Mouse (Mus musculus): ENCODE measurements around the gene T. TPM values are rescaled to one million over a fixed set of nuclear protein-coding genes. Genes with fewer than 3 reads are reported as not detected.
"Not testable (repeated sequence)": the region's sequence is repeated elsewhere in the genome, so short reads cannot be mapped to it uniquely, and the experiment has no call there.

The T gene
- polyA plus RNA-seq, 1 experiment from 2014 or later: 0.27 TPM

DNA sequence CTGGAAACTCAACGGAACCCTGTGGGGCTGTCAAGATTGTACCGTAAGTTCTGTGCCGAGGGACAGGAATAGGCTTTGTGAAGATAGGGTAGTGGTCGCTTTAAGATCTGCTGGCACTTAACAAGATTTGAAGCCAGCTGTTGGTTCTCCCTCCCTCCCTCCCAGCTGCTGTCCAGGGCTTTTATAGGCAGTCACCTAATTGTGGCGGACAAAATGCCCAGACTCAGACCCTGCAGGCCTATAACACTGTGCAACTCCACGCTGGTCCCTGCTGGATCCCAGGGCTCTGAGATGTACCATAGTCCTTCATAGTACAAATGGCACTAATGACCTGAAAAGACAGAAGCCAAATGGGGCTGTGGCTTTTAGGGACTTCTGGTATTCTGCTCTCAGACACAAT, 27.9 kb upstream of the T start:
- H3K36me3 ChIP-seq (replicated peaks; ENCODE audit: control insufficient read depth, insufficient read depth): no peaks in the 10 kb centered on the region
- H3K4me1 ChIP-seq (replicated peaks; ENCODE audit: control insufficient read depth, insufficient read depth, low read length): 0 out of 2 replicates have a peak, but pooled peaks cover 4% of the 10 kb centered on the region
- ATAC-seq (ENCODE audit: low FRiP score) (no peak), DNase-seq (ENCODE audit: low spot score) (no peak)
- no peak overlapping the region for H3K9ac ChIP-seq
- no peaks in the 10 kb centered on the region for H3K27me3 ChIP-seq (ENCODE audit: control insufficient read depth, insufficient read depth, low read length)
- H3K4me3 ChIP-seq (replicated peaks; ENCODE audit: low read length): no peak overlapping the region
- no peak overlapping the region for H3K4me2 ChIP-seq (replicated peaks)
- H3K27ac ChIP-seq: no peak overlapping the region
- WGBS: 15% methylated on average over 6 of the region's 6 CpGs
- H3K9me3 ChIP-seq (ENCODE audit: control insufficient read depth, low read length): no peaks in the 10 kb centered on the region

DNA sequence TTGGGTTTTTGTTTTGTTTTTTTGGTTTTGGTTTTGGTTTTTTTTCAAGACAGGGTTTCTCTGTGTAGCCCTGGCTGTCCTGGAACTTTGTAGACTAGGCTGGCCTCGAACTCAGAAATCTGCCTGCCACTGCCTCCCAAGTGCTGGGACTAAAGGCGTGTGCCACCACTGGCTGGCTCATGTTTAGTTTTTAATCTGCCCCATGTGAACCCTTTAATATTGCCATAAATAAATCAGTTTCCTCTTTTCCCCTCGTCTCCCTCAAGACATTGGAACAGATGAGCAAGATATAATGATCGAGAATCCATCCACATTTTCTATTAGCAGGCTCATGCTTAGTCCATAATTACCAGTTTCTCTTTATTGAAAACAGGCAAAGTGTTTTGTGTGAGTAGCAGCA, 26.2 kb upstream of the T start:
- H3K36me3 ChIP-seq (replicated peaks; ENCODE audit: control insufficient read depth, insufficient read depth); H3K4me3 ChIP-seq (replicated peaks; ENCODE audit: low read length); H3K4me1 ChIP-seq (replicated peaks; ENCODE audit: control insufficient read depth, insufficient read depth, low read length); H3K4me2 ChIP-seq (replicated peaks); H3K9me3 ChIP-seq (ENCODE audit: control insufficient read depth, low read length); H3K9ac ChIP-seq; DNase-seq (ENCODE audit: low spot score); ATAC-seq (ENCODE audit: low FRiP score); H3K27me3 ChIP-seq (ENCODE audit: control insufficient read depth, insufficient read depth, low read length); H3K27ac ChIP-seq: not testable (repeated sequence)
- 65% methylated on average over 4 of the region's 4 CpGs for WGBS

DNA sequence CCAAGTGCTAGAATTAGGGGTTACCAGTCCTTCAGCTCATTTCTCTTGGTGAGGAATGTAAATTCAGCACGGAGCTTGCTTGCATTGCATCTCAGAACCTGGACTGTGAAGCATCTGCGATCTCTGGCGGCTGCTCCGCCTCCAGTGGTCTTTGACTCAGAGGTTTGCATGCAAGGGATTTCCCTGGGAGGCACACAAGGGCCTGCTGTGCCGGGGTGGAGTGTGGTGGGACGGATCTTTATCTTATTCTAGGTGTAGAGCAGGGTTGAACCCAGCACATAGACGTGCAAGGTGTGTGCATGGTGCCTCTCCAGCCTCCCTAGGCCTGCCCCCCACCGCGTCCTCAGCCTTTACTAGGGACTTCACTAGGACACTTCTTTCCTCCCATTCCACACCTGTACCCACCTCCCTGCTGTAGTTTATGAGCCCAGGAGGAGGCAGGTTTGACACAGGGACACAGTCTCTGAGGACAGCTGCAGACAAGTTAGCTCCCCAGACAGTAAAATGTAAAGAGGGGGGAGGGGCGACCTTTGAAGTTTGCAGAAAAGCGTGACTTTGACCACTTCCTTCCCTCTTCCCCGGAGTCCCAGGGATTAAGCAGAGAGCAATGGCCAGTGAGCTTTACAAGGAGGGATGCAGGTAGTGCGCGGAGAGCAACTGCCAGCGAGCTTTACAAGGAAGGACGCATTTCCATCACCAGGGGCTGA, 25.5 kb upstream of the T start:
- Histone ChIP-seq H3K4me3 (replicated peaks; ENCODE audit: low read length) (no peak overlapping the region), H3K27ac (no peak overlapping the region), H3K9me3 (ENCODE audit: control insufficient read depth, low read length) (no peaks in the 10 kb centered on the region), H3K36me3 (replicated peaks; ENCODE audit: control insufficient read depth, insufficient read depth) (no peaks in the 10 kb centered on the region), H3K9ac (no peak overlapping the region), H3K27me3 (ENCODE audit: control insufficient read depth, insufficient read depth, low read length) (0 out of 2 replicates have a peak, but pooled peaks cover 1% of the 10 kb centered on the region), H3K4me1 (replicated peaks; ENCODE audit: control insufficient read depth, insufficient read depth, low read length) (0 out of 2 replicates have a peak, but pooled peaks cover 4% of the 10 kb centered on the region), H3K4me2 (replicated peaks) (no peak overlapping the region)
- DNase-seq (ENCODE audit: low spot score): no peak
- ATAC-seq (ENCODE audit: low FRiP score): no peak
- 8% methylated on average over 16 of the region's 16 CpGs for WGBS

DNA sequence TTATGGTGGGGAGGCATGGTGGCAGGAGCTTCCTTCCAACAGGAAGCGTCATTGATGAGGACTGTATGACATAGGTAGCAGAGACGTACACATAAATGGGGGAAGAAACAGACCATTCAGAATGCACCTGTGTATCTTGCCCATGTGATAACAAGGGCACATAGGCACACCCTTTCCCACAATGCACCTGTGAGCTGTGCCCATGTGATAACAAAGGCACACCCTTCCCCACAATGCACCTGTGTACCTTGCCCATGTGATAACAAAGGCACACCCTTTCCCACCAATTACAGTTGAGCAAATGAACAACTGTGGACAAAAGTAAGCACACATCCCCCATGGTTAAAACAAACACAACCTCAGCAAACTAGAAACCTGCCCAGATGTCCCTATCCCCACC, 23.9 kb upstream of the T start:
- DNase-seq (ENCODE audit: low spot score) (no peak), ATAC-seq (ENCODE audit: low FRiP score) (no peak)
- H3K36me3 ChIP-seq (replicated peaks; ENCODE audit: control insufficient read depth, insufficient read depth): no peaks in the 10 kb centered on the region
- H3K27me3 ChIP-seq (ENCODE audit: control insufficient read depth, insufficient read depth, low read length): 0 out of 2 replicates have a peak, but pooled peaks cover 3% of the 10 kb centered on the region
- 0 out of 2 replicates have a peak, but pooled peaks cover 4% of the 10 kb centered on the region for H3K4me1 ChIP-seq (replicated peaks; ENCODE audit: control insufficient read depth, insufficient read depth, low read length)
- no peak overlapping the region for H3K27ac ChIP-seq
- H3K9ac ChIP-seq: no peak overlapping the region
- 84% methylated on average over 2 of the region's 2 CpGs for WGBS
- H3K9me3 ChIP-seq (ENCODE audit: control insufficient read depth, low read length): no peaks in the 10 kb centered on the region
- H3K4me2 ChIP-seq (replicated peaks): no peak overlapping the region
- H3K4me3 ChIP-seq (replicated peaks; ENCODE audit: low read length): no peak overlapping the region

DNA sequence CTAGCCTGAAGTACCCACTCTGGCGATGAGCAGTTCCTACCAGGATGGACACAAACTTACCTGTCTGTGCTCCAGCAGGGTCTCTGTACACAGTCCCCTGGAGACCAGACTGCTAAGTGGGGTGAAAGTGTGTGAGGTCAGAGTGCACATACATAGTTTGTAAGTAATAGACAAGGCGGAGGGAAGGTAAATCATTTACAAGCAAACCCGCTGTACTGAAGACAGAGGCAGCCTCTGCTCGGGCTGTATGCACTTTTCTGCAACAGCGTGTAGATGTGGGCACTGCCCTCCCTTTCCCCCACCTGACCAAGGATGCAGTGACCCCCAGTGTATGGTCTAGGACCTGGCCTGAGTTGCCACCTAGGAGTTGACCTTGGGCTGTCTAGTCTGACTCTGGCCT, 20.6 kb upstream of the T start:
- no peaks in the 10 kb centered on the region for H3K9me3 ChIP-seq (ENCODE audit: control insufficient read depth, low read length)
- H3K4me2 ChIP-seq (replicated peaks): no peak overlapping the region
- no peak for ATAC-seq (ENCODE audit: low FRiP score)
- 0 out of 2 replicates have a peak, but pooled peaks cover 3% of the 10 kb centered on the region for H3K27me3 ChIP-seq (ENCODE audit: control insufficient read depth, insufficient read depth, low read length)
- DNase-seq (ENCODE audit: low spot score): no peak
- 48% methylated on average over 5 of the region's 5 CpGs for WGBS
- H3K9ac ChIP-seq: no peak overlapping the region
- H3K4me3 ChIP-seq (replicated peaks; ENCODE audit: low read length): no peak overlapping the region
- peaks cover 2% of the 10 kb centered on the region; the same call in 1 of the 2 replicates for H3K4me1 ChIP-seq (replicated peaks; ENCODE audit: control insufficient read depth, insufficient read depth, low read length)
- no peak overlapping the region for H3K27ac ChIP-seq
- H3K36me3 ChIP-seq (replicated peaks; ENCODE audit: control insufficient read depth, insufficient read depth): no peaks in the 10 kb centered on the region

DNA sequence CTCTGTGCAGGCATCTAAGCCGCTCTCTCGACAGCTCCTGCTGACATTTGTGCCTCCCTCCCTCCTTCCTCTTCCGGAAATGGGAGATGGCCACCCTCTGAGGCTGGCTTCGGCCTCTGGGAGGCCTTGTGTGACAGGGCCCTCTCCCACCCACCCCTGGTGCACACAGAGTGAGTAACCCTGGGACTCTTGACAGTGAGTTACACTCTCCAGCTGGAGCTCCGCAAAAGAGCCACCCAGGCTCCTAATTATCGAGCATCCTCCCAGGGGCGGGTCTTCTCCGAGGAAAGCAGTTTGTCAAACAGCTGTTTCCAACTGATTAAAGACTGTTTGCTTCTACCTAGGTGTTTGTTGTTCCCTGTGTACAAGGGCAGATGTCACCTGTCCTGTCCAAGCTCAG, 18.7 kb upstream of the T start:
- H3K4me1 ChIP-seq (replicated peaks; ENCODE audit: control insufficient read depth, insufficient read depth, low read length): no peaks in the 10 kb centered on the region; the same call in 1 of the 2 replicates
- no peak overlapping the region for H3K4me3 ChIP-seq (replicated peaks; ENCODE audit: low read length)
- H3K27ac ChIP-seq: no peak overlapping the region
- no peak overlapping the region for H3K4me2 ChIP-seq (replicated peaks)
- no peak overlapping the region for H3K9ac ChIP-seq
- 0 out of 2 replicates have a peak, but pooled peaks cover 3% of the 10 kb centered on the region for H3K27me3 ChIP-seq (ENCODE audit: control insufficient read depth, insufficient read depth, low read length)
- DNase-seq (ENCODE audit: low spot score) (no peak), ATAC-seq (ENCODE audit: low FRiP score) (no peak)
- H3K36me3 ChIP-seq (replicated peaks; ENCODE audit: control insufficient read depth, insufficient read depth): no peaks in the 10 kb centered on the region
- whole genome bisulfite sequencing: 16% methylated on average over 8 of the region's 8 CpGs
- no peaks in the 10 kb centered on the region for H3K9me3 ChIP-seq (ENCODE audit: control insufficient read depth, low read length)

DNA sequence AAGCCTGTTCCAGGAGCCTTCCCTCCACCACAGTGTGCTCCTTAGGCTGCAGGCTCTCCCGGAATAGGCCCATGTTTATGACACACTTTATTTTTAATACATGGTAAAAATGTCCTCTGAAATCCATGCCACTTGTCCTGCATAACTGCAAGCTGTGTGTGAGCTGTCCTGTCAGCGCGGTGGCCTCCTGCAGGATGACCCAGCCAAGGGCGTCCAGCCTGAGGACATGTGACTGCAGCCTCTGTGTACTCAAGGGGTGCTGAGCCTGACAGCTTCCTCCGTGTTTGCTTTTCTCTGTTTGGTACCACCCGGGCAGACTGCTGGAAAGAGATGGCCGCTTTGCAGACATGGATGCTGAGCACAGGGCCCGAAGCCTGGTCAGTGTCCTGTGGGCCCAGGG, 17.4 kb upstream of the T start:
- Histone ChIP-seq H3K4me2 (replicated peaks) (no peak overlapping the region), H3K36me3 (replicated peaks; ENCODE audit: control insufficient read depth, insufficient read depth) (no peaks in the 10 kb centered on the region), H3K27me3 (ENCODE audit: control insufficient read depth, insufficient read depth, low read length) (0 out of 2 replicates have a peak, but pooled peaks cover 3% of the 10 kb centered on the region), H3K4me3 (replicated peaks; ENCODE audit: low read length) (no peak overlapping the region), H3K27ac (no peak overlapping the region), H3K4me1 (replicated peaks; ENCODE audit: control insufficient read depth, insufficient read depth, low read length) (no peaks in the 10 kb centered on the region; the same call in 1 of the 2 replicates), H3K9ac (no peak overlapping the region), H3K9me3 (ENCODE audit: control insufficient read depth, low read length) (no peaks in the 10 kb centered on the region)
- ATAC-seq (ENCODE audit: low FRiP score) (no peak), DNase-seq (ENCODE audit: low spot score) (no peak)
- WGBS: 62% methylated on average over 8 of the region's 8 CpGs

DNA sequence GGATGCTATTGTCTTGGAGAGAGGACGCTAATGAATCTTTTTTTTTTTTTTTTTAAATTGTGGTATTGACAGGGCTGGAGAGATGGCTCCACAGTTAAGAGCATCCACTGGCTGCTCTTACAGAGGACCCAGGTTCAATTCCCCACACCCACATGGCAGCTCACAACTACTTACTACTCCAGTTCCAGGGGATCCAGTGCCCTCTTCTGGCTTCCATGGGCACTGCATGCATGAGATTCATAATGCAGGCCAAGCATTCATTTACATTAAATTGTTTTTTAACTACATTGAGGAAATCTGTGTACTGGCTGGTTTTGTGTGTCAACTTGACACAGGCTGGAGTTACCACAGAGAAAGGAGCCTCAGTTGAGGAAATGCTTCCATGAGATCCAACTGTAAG, 13.5 kb upstream of the T start:
- no peak for ATAC-seq (ENCODE audit: low FRiP score)
- WGBS: 74% methylated on average over 1 of the region's 1 CpGs

DNA sequence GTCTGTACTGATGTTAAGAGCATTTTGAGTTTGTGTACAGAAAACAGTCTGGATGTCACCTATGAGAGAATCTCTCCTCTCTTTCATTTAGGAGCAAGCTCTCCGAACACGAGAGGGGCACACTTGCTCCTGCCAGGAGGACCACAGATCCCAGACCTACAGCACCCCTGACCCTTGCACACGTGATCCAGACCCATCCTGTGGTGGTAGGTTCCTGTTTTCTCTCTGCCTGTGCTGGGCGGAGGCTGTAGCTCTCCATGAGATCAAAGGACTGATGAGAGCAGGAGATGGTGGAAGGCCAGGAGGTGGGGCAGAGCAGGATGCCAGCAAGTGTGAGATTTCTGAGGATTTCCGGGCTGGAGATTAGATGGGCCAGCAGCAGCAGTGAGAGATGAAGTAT, 12.7 kb upstream of the T start:
- Histone ChIP-seq H3K4me3 (replicated peaks; ENCODE audit: low read length) (no peak overlapping the region), H3K36me3 (replicated peaks; ENCODE audit: control insufficient read depth, insufficient read depth) (no peaks in the 10 kb centered on the region), H3K9me3 (ENCODE audit: control insufficient read depth, low read length) (no peaks in the 10 kb centered on the region), H3K27ac (no peak overlapping the region), H3K9ac (no peak overlapping the region), H3K4me1 (replicated peaks; ENCODE audit: control insufficient read depth, insufficient read depth, low read length) (no peaks in the 10 kb centered on the region), H3K4me2 (replicated peaks) (no peak overlapping the region), H3K27me3 (ENCODE audit: control insufficient read depth, insufficient read depth, low read length) (no peaks in the 10 kb centered on the region)
- 57% methylated on average over 5 of the region's 5 CpGs for WGBS
- no peak for DNase-seq (ENCODE audit: low spot score)
- no peak for ATAC-seq (ENCODE audit: low FRiP score)

More for the DNA sequence above, 13.5 kb upstream of the T start:
- no peak overlapping the region for H3K27ac ChIP-seq
- H3K4me2 ChIP-seq (replicated peaks): no peak overlapping the region
- no peaks in the 10 kb centered on the region for H3K9me3 ChIP-seq (ENCODE audit: control insufficient read depth, low read length)
- H3K36me3 ChIP-seq (replicated peaks; ENCODE audit: control insufficient read depth, insufficient read depth): no peaks in the 10 kb centered on the region
- DNase-seq (ENCODE audit: low spot score): no peak
- no peak overlapping the region for H3K4me3 ChIP-seq (replicated peaks; ENCODE audit: low read length)
- no peak overlapping the region for H3K9ac ChIP-seq
- H3K4me1 ChIP-seq (replicated peaks; ENCODE audit: control insufficient read depth, insufficient read depth, low read length): no peaks in the 10 kb centered on the region; the same call in 1 of the 2 replicates
- H3K27me3 ChIP-seq (ENCODE audit: control insufficient read depth, insufficient read depth, low read length): no peaks in the 10 kb centered on the region
